Mouse (Mus musculus) bone marrow, adult 2 months (tissue): Measurements from ENCODE around the gene Gfral. TPM values are rescaled to one million over a fixed set of nuclear protein-coding genes. Genes with fewer than 3 reads are reported as not detected.
"Not testable (repeated sequence)": the region's sequence is repeated elsewhere in the genome, so short reads cannot be mapped to it uniquely, and the experiment has no call there.

ENCODE experiments used
- H3K27ac ChIP-seq: fragments of 200-500 bp; 2 replicates; pipeline ENCODE4 v1.5.1; 2012; ENCODE audit warnings: low read depth, mild to moderate bottlenecking, control low read depth, inconsistent platforms, low read length; ENCODE audit not compliant: control insufficient read depth, poor library complexity, insufficient read depth
- H3K4me1 ChIP-seq: fragments of 200-500 bp; 2 replicates; pipeline ENCODE4 v1.6.1; 2011; ENCODE audit warnings: low read length; ENCODE audit not compliant: control insufficient read depth, insufficient read depth
- H3K4me3 ChIP-seq: fragments of 200-500 bp; replicated peaks from 2 replicates; pipeline ENCODE3; 2011; ENCODE audit warnings: mild to moderate bottlenecking, low read depth, low read length, control low read depth; ENCODE audit not compliant: control insufficient read depth
- CTCF ChIP-seq: fragments of 200-500 bp; IDR thresholded peaks from 2 replicates; pipeline ENCODE4 v1.5.1; 2011; ENCODE audit warnings: low read length, control low read depth; ENCODE audit not compliant: control insufficient read depth, insufficient read depth
- POLR2A ChIP-seq: fragments of 200-500 bp; IDR thresholded peaks from 2 replicates; pipeline ENCODE4 v1.6.1; 2011; ENCODE audit warnings: low read depth, mild to moderate bottlenecking, control low read depth, low read length, borderline replicate concordance; ENCODE audit not compliant: control insufficient read depth
- WGBS: fragments of 180-500 bp; shearing (Covaris S2); methylation state at CpG from one replicate; pipeline ENCODE4 v1.1.7; 2018; 5-methylcytosine and 5-hydroxymethylcytosine counted together
- polyA plus RNA-seq: library from polyadenylated mRNA; stranded (reverse); fragments of >200 nt; gene quantifications from 2 replicates; pipeline ENCODE4 v1.2.4, GENCODE M21; 2011; ENCODE audit warnings: low replicate concordance; ENCODE audit not compliant: missing spikeins, insufficient read depth, insufficient read length

The Gfral gene
- polyA plus RNA-seq, 1 experiment, result not detected

- H3K27ac ChIP-seq, result no peak overlapping the region
- TF ChIP-seq POLR2A (no peak), CTCF (no peak)
- no peaks in the 10 kb centered on the region for H3K4me1 ChIP-seq
- WGBS, result 70% methylated on average over 3 of the region's 3 CpGs
- H3K4me3 ChIP-seq, result no peak overlapping the region
These were observed 67.9 kb downstream of the Gfral start for GRCm38 (mm10) chr9:76145593-76145992.

- H3K4me3 ChIP-seq, result no peak overlapping the region
- no peaks in the 10 kb centered on the region for H3K4me1 ChIP-seq
- TF ChIP-seq CTCF (no peak), POLR2A (no peak)
- WGBS, result 62% methylated on average over 3 of the region's 3 CpGs
- no peak overlapping the region for H3K27ac ChIP-seq
These were observed 74.9 kb downstream of the Gfral start for GRCm38 (mm10) chr9:76138378-76139109.

DNA sequence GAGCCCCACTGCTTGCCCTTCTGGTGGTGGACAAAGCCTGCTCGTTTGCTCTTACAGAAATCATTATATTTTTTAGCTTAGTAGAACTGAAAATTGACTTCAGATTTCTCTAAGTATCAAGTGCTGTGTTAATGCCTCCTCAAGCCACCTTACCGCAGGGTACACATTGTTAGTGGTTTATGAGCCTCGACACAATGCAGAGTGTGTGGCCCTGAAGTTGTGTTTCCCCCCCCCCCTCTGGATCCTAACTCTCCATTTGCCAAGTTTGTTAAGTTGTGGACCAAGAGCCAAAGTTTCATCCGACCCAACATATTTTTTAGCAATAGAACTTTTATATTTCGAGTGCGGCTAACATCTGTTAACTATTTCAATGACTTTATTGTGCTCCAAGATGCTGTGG, 79.4 kb downstream of the Gfral start:
- no peak for TF ChIP-seq POLR2A
- no peak for TF ChIP-seq CTCF
- WGBS, result 74% methylated on average over 6 of the region's 6 CpGs
- Histone ChIP-seq H3K4me3 (no peak overlapping the region), H3K4me1 (no peaks in the 10 kb centered on the region), H3K27ac (no peak overlapping the region)

- no peak overlapping the region for H3K4me3 ChIP-seq
- no peaks in the 10 kb centered on the region for H3K4me1 ChIP-seq
- 50% methylated on average over 1 of the region's 1 CpGs for WGBS
- no peak overlapping the region for H3K27ac ChIP-seq
- TF ChIP-seq POLR2A (no peak), CTCF (no peak)
These were observed 84.1 kb downstream of the Gfral start for GRCm38 (mm10) chr9:76129353-76129752.

GRCm38 (mm10) chr9:76124249-76124648, 89.2 kb downstream of the Gfral start:
- 72% methylated on average over 4 of the region's 4 CpGs for WGBS
- H3K4me3 ChIP-seq, result no peak overlapping the region
- no peak for TF ChIP-seq POLR2A
- no peak for TF ChIP-seq CTCF
- H3K27ac ChIP-seq, result no peak overlapping the region
- no peaks in the 10 kb centered on the region for H3K4me1 ChIP-seq

- 0% methylated on average over 2 of the region's 2 CpGs for WGBS
- H3K4me3 ChIP-seq, H3K4me1 ChIP-seq, H3K27ac ChIP-seq: not testable (repeated sequence)
These were observed 90.6 kb downstream of the Gfral start for GRCm38 (mm10) chr9:76122888-76123287.

Other genes starting within 250 kb of the Gfral start
- gene Hmgcll1, start 198.8 kb downstream of the Gfral start, polyA plus RNA-seq, result 1.5 and 2.2 TPM in 2 replicates
- not detected in 2 replicates for gene Hcrtr2, start 110.2 kb upstream of the Gfral start, polyA plus RNA-seq